10 mouse cellular contexts compared by ENCODE assay signal in the genomic region with DNA sequence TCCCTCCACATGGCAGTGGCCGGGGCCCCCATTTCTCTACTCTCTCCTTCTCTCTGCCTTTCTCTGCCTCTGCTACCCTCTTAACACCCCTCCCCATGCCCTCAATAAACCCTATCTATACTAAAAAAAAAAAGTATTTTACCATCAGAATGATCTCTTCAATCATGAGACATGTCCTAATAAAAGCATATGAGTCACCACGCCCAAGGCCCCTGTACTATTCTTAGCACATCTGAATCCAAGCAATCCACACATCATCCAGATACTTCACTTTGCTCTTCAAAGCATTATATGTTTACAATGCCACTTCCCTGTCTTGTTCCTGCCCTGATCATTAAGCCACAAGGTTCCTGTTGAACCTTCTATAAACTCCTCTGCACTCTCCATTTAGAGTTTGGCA.
"Had no signal": no experiment of that assay in that cellular context is flagged by ENCODE, and none has a peak within 500 bp of the region (broad histone marks: within the 10 kb centered on the region; RNA-seq: fewer than 3 reads in every experiment).

No protein-coding gene starts in this region.

- DNase-seq: kidney, adult 2 months; kidney, postnatal 25 days; layer of hippocampus, postnatal 36 days; liver, embryonic 13.5 days; lung, adult 2 months; retina, postnatal 1 day; right cerebral cortex, postnatal 25 days; spleen, adult 18-20 months; thymus, postnatal 36 days had no signal

- ATAC-seq: midbrain, embryonic 13.5 days had no signal
